Mouse (Mus musculus): ENCODE data around the gene Gm3417. TPM values are rescaled to one million over a fixed set of nuclear protein-coding genes. Genes with fewer than 3 reads are reported as not detected.
"Not testable (repeated sequence)": the region's sequence is repeated elsewhere in the genome, so short reads cannot be mapped to it uniquely, and the experiment has no call there.

The Gm3417 gene
- polyA plus RNA-seq, 1 experiment: 2.1 TPM

DNA sequence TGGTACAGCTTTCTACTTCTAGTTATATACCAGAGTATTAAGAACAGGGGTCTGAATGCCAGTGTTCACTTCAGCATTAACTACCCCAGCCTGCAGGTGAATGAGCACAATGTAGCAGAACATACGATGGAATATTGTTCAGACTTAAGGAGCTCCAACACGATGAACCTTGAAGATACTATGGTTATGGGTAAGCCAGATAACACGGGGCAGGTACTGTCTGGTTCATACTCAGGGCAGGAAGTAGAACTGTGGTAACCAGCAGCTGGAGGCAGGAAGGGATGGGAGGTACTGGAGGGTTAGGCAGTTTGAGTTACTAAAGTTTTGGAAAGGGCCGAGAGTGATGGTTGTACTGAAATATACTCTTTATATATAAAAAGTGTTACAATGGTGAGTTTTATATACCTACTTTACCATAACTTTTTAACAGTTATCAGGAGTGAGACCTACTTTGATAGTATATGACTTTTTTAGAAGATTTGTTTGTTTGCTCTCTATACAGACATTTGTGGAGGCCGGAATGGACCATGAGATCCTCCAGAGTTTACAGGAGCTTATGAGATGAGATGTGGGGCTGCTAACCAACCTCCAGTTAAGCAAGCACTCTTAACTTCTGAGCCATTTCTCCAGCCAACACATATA lies 19.8 kb downstream of the Gm3417 start:
- DNase-seq (ENCODE audit: low read depth): no peak

DNA sequence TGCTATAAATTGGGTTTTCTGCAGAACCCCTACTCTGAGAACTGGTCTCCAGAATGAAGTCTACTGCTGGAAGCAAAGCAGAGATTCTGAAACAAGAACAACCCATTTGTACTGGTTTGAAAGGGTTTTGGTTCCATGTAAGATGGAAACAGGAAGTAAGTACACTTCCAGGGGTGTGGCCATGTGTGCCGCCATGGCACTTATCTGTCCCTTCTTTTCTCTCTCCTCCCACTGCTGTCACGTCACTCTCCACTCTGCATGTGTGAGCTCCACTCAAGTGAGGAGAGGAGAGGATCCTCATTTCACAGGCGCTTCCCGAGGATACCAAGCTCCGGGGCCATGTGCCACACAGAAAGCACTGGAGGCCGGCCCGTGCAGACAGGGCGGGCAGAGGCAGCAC lies 25.1 kb downstream of the Gm3417 start:
- DNase-seq (ENCODE audit: low read depth): no peak

GRCm38 (mm10) chr17:14949161-14949827 lies 29.3 kb downstream of the Gm3417 start:
- no peak for DNase-seq (ENCODE audit: low read depth)

- DNase-seq (ENCODE audit: low read depth): no peak
Measured at GRCm38 (mm10) chr17:14944551-14944950, 34.0 kb downstream of the Gm3417 start.

DNA sequence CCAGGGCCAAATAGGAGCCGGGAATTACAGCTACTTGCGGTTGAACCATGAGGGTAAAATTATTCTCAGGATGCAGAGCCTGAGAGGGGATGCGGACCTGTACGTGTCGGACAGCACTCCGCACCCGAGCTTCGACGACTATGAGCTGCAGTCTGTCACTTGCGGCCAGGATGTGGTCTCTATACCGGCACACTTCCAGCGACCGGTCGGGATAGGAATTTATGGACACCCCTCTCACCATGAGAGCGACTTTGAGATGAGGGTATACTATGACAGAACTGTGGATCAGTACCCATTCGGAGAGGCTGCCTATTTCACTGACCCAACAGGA lies 34.9 kb downstream of the Gm3417 start:
- no peak for DNase-seq (ENCODE audit: low read depth)

DNA sequence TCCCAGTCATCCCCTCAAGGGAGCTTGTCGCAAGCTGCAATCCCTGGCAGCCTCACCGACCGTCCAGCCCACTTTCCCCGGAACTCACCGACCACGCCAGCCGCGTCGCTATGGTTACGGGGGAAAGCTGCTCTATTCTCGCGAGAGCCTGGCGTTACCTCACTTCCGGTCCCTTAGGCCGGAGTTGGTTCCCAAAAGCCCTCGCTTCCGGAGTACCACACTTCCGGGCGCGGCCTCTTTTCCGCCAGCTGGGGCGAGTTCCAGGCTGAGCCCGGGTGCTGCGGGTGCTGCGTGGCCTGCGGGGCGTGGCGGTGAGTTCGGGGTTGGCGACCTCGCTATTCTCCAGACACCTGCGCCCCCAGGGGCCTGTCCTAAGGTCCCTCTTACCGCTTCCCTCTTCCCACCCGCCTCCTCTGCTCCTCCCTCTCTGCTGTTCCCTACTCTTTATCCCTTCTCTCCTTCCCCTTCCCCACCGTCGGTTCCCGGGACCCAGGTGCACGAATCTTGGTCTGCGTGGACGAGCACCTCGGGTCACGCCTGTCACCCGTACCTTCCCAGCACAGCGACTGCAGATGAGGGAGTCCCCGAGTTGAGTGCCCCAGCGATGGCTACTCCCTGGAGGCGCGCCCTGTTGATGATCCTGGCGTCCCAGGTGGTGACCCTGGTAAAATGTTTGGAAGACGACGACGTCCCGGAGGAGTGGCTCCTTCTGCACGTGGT lies 35.4 kb downstream of the Gm3417 start, which contains the start of the genes Wdr27 and 1600012H06Rik:
Wdr27 (minus strand) TSS at position 150 of the 720 bp plus-strand sequence.
1600012H06Rik (plus strand) TSS at position 176 of the 720 bp plus-strand sequence.
- peak; percentile 75 for DNase-seq (ENCODE audit: low read depth)

DNA sequence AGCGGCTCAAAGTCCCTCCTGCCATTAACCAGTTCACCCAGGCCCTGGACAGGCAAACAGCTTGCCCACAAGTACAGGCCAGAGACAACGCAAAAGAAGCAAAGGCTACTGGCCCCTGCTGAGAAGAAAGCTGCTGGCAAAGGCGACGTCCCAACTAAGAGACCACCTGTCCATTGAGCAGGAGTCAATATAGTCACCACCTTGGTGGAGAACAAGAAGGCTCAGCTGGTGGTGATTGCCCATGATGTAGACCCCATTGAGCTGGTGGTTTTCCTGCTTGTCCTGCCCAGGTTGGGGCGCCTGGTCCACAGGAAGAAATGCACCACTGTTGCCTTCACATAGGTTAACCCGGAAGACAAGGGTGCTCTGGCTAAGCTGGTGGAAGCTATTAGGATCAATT lies 36.4 kb downstream of the Gm3417 start:
- DNase-seq (ENCODE audit: low read depth): not testable (repeated sequence)

DNA sequence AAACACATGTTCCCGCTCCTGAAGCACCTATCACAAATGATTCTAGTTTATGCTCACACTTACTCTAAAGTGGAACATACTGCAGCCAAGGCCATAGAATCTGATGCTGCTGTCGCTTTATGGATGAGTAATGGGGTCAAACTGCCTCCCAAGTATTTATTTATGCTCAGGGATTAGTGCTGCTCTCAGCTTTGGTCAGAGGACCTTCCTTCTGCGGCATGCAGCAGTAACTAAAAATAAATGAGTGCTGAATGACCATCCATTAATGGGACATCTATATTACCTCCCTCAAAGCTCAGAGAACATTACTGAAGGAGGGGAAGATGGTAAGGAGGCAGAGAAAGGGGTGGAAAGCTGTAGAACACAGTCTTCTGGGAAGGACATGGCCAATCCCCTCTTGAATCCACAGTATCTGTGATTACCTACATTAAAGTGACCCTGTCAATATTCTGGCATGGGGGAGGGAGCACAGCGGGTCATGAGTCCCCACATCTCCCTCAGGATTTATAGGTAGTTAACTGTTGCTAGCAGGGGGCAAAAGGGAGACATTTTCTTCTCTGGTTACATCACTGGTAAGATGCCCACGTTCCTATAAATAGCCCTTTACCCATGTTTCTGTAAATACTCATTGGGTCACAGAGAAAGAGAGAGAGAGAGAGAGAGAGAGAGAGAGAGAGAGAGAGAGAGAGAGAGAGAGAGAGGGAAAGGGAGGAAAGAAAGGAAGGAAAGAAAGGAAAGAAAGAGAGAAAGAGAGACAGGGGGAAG lies 42.6 kb downstream of the Gm3417 start:
- no peak for DNase-seq (ENCODE audit: low read depth)

DNA sequence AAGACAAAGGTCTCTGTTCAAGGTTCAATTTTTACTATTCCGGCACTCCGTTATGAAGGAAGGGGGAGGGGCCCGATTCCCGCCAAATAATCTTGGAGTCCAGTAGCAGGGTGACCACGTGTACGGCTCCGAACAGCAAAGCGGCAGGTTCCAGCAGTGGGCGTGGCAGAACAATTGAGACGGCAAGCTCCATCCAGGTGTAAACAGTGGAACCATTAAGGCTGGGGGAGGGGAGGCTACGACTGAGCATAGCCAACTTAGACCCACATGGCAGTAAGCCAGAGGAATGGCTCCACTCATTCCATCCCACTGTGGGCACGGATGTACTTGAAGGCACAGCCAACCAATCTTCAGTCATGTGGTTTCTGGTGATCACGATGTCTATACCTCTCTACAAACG lies 43.3 kb downstream of the Gm3417 start:
- not testable (repeated sequence) for DNase-seq (ENCODE audit: low read depth)

- no peak for DNase-seq (ENCODE audit: low read depth)
Measured at GRCm38 (mm10) chr17:14931469-14931868, 47.1 kb downstream of the Gm3417 start.

DNA sequence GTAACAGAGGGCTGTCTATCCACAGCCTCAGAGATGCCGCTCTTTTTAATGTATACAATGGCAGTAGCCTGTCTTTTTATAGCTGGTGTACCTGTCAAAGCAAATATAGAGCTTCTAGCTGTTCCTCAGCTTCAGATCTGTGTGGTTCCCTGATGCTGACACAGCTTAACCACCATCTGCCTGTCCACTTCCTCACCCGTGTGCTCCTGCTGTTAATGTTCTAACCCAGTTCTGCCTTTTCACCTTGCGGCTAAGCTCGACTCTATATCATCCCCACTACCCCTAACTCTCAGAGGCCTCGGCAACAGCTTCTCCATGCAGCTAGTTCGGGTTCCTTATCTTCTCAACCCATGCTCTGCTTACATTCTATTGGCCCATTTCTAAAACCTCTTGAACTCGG lies 47.9 kb downstream of the Gm3417 start:
- no peak for DNase-seq (ENCODE audit: low read depth)

GRCm38 (mm10) chr17:14928631-14929030 lies 50.0 kb downstream of the Gm3417 start:
- no peak for DNase-seq (ENCODE audit: low read depth)

GRCm38 (mm10) chr17:14927644-14928218 lies 50.9 kb downstream of the Gm3417 start:
- no peak for DNase-seq (ENCODE audit: low read depth)

DNA sequence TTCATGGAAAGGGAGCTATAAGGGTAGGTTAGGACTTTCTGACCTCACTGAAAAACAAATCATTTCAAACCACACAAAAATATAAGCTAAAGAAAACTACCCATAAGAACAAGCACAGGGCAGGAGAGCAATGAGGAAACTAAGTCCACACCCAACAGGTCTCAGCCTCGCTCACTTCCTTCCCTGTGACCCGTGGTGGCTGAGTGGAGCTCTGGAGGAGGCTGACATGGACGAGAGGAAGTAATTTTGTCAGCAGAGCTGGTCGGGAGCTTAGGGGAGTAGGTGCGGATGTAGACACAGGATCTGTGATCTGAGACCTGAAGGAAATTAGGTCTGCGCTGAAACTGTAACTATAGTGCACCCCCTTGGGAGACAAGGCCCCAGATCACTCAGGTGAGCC lies 57.0 kb downstream of the Gm3417 start:
- DNase-seq (ENCODE audit: low read depth): no peak

- no peak for DNase-seq (ENCODE audit: low read depth)
Measured at GRCm38 (mm10) chr17:14917866-14918265, 60.7 kb downstream of the Gm3417 start.

DNA sequence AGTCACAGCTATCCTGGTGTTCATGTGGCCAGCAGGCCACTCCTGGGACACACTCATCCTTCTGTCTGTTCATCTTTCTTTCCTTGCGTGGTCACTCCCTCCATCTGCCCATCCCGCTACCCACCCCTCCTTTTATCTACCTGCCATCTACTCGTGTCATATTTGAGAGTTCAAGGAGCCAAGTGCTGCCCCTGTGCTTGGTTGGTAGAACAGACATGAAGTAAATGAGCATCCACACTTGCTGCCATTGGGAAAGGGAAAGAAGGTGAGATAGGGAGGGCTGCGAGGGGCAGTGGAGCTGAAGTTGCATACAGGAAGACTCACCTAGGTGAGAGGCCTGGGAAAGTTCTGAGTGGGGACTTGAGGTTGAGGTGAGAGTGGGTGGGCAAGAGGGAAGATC lies 64.2 kb downstream of the Gm3417 start:
- no peak for DNase-seq (ENCODE audit: low read depth)

Other genes starting within 250 kb of the Gm3417 start
- gene Wdr27, start 35.6 kb downstream of the Gm3417 start, polyA plus RNA-seq (2012; rRNA removed): 12.9 and 13.5 TPM in 2 replicates
- gene 1600012H06Rik, start 35.6 kb downstream of the Gm3417 start, polyA plus RNA-seq (2012; rRNA removed): 19.1 and 19.6 TPM in 2 replicates
- 26.0 and 29.0 TPM in 2 replicates for gene Phf10, start 17.5 kb downstream of the Gm3417 start, polyA plus RNA-seq (2012; rRNA removed)
- gene 9030025P20Rik, start 322 bp downstream of the Gm3417 start, polyA plus RNA-seq (2012; rRNA removed): 15.7 and 17.3 TPM in 2 replicates
- gene Gm3435, start 31.4 kb upstream of the Gm3417 start, polyA plus RNA-seq (2012; rRNA removed): 3.3 and 4.5 TPM in 2 replicates
- 53.5 and 69.0 TPM in 2 replicates for gene Ermard, start 62.4 kb upstream of the Gm3417 start, polyA plus RNA-seq (2012; rRNA removed)
- gene Tcte3, start 62.7 kb upstream of the Gm3417 start, polyA plus RNA-seq (2012; rRNA removed): 0.63 and 1.00 TPM in 2 replicates
- 3.4 and 5.6 TPM in 2 replicates for gene Gm3448, start 62.7 kb upstream of the Gm3417 start, polyA plus RNA-seq (2012; rRNA removed)

All from gonadal fat pad, adult 2 months (tissue).